Mouse (Mus musculus) forebrain, embryonic 14.5 days (tissue): ENCODE measurements around the gene Zcrb1. TPM values are rescaled to one million over a fixed set of nuclear protein-coding genes. Genes with fewer than 3 reads are reported as not detected.

Experiments
- ATAC-seq: fragments of 200-750 bp; cut with Nextera tagmentation; 2 replicates; pipeline ENCODE4 v1.8.0; 2017; ENCODE audit warnings: mild to moderate bottlenecking, moderate library complexity
- DNase-seq: peaks from one replicate; pipeline ENCODE4 v3.0.0-alpha.2; 2015; ENCODE audit warnings: low spot score
- H3K27ac ChIP-seq: fragments of 300-500 bp; sonication (generic); 2 replicates; pipeline ENCODE4 v1.5.1; 2014; ENCODE audit warnings: low read depth, mild to moderate bottlenecking, control low read depth, low read length, moderate library complexity
- H3K27me3 ChIP-seq: fragments of 300-500 bp; sonication (generic); replicated peaks from 2 replicates; pipeline ENCODE4 v1.6.1; 2014; ENCODE audit warnings: low read length, control low read depth, mixed read lengths; ENCODE audit not compliant: control insufficient read depth, insufficient read depth
- H3K36me3 ChIP-seq: fragments of 300-500 bp; sonication (generic); 2 replicates; pipeline ENCODE4 v1.6.1; 2014; ENCODE audit warnings: low read length, control low read depth; ENCODE audit not compliant: control insufficient read depth, insufficient read depth
- H3K4me1 ChIP-seq: fragments of 300-500 bp; sonication (generic); 2 replicates; pipeline ENCODE4 v1.6.1; 2014; ENCODE audit warnings: antibody characterized with exemption, low read length, control low read depth; ENCODE audit not compliant: control insufficient read depth, insufficient read depth
- H3K4me2 ChIP-seq: fragments of 300-500 bp; sonication (generic); 2 replicates; pipeline ENCODE4 v1.6.1; 2014; ENCODE audit warnings: mild to moderate bottlenecking, control low read depth, low read length
- H3K4me3 ChIP-seq: fragments of 300-500 bp; sonication (generic); 2 replicates; pipeline ENCODE4 v1.5.1; 2014; ENCODE audit warnings: low read depth, low read length, control low read depth
- H3K9ac ChIP-seq: fragments of 300-500 bp; sonication (generic); 2 replicates; pipeline ENCODE4 v1.6.1; 2014; ENCODE audit warnings: mild to moderate bottlenecking, low read length, control low read depth, moderate library complexity
- H3K9me3 ChIP-seq: fragments of 300-500 bp; sonication (generic); replicated peaks from 2 replicates; pipeline ENCODE4 v1.6.1; 2016; ENCODE audit warnings: low read length, control low read depth, mixed read lengths; ENCODE audit not compliant: control insufficient read depth
- WGBS: fragments of 180-500 bp; shearing (Covaris S2); extraction: QIAGEN DNeasy Blood & Tissue Kit; methylation state at CpG from one replicate; pipeline ENCODE4 v1.1.7; 2014; 5-methylcytosine and 5-hydroxymethylcytosine counted together
- polyA plus RNA-seq: library from polyadenylated mRNA; unstranded; fragments of >200 nt; fragmentation: Nextera tagmentation; extraction: Ambion mirVana; gene quantifications from 2 replicates; pipeline ENCODE4 v1.2.1, GENCODE M21; 2014

The Zcrb1 gene
- 141 and 144 TPM in 2 replicates for polyA plus RNA-seq

- ATAC-seq (peak; percentile 96), DNase-seq (peak; percentile 93)
- H3K9ac ChIP-seq = peak within 1 kb of the TSS; percentile 95
- H3K4me1 ChIP-seq = peaks cover 18% of the 10 kb centered on the region
- under 1% methylated on average over 87 of the region's 100 CpGs for WGBS
- peak within 1 kb of the TSS; percentile 78 for H3K4me2 ChIP-seq
- H3K27ac ChIP-seq = peak within 1 kb of the TSS; percentile 82
- H3K4me3 ChIP-seq = peak within 1 kb of the TSS; percentile 95
- H3K27me3 ChIP-seq = no peaks in the 10 kb centered on the region
- peaks cover 19% of the 10 kb centered on the region for H3K36me3 ChIP-seq
- H3K9me3 ChIP-seq = no peaks in the 10 kb centered on the region
Observed at GRCm38 (mm10) chr15:93397826-93398698, at the start of gene Zcrb1, which contains the start of gene Pphln1. Gene Zcrb1, minus strand, starts transcription at chr15:93398334. Gene Pphln1, plus strand, starts transcription at chr15:93398350.

- no peak for ATAC-seq
Observed at GRCm38 (mm10) chr15:93443676-93444075, 45.5 kb upstream of the Zcrb1 start.

GRCm38 (mm10) chr15:93442271-93442670, 44.1 kb upstream of the Zcrb1 start:
- 92% methylated on average over 4 of the region's 4 CpGs for WGBS
- peaks cover 33% of the 10 kb centered on the region for H3K36me3 ChIP-seq
- no peaks in the 10 kb centered on the region for H3K9me3 ChIP-seq
- no peaks in the 10 kb centered on the region for H3K27me3 ChIP-seq
- H3K9ac ChIP-seq = no peak overlapping the region
- H3K27ac ChIP-seq = no peak overlapping the region
- no peak overlapping the region for H3K4me3 ChIP-seq
- no peak for ATAC-seq
- no peak overlapping the region for H3K4me2 ChIP-seq
- no peak for DNase-seq
- no peaks in the 10 kb centered on the region for H3K4me1 ChIP-seq

More at GRCm38 (mm10) chr15:93443676-93444075, 45.5 kb upstream of the Zcrb1 start:
- H3K4me2 ChIP-seq = no peak overlapping the region
- no peaks in the 10 kb centered on the region for H3K4me1 ChIP-seq
- H3K27me3 ChIP-seq = no peaks in the 10 kb centered on the region
- no peak for DNase-seq
- H3K36me3 ChIP-seq = peaks cover 31% of the 10 kb centered on the region
- no peak overlapping the region for H3K4me3 ChIP-seq
- H3K9ac ChIP-seq = no peak overlapping the region
- WGBS = 88% methylated on average over 6 of the region's 6 CpGs
- H3K9me3 ChIP-seq = no peaks in the 10 kb centered on the region
- no peak overlapping the region for H3K27ac ChIP-seq

GRCm38 (mm10) chr15:93438663-93439062, 40.5 kb upstream of the Zcrb1 start:
- Histone ChIP-seq H3K9ac (no peak overlapping the region), H3K4me1 (no peaks in the 10 kb centered on the region), H3K9me3 (no peaks in the 10 kb centered on the region), H3K4me3 (no peak overlapping the region), H3K4me2 (no peak overlapping the region), H3K36me3 (peaks cover 29% of the 10 kb centered on the region), H3K27me3 (no peaks in the 10 kb centered on the region), H3K27ac (no peak overlapping the region)
- WGBS = 45% methylated on average over 5 of the region's 5 CpGs
- peak; percentile 81 for DNase-seq
- ATAC-seq = 0 out of 2 replicates have a peak, but pooled peaks have one; percentile 42

- Histone ChIP-seq H3K9ac (no peak overlapping the region), H3K27me3 (no peaks in the 10 kb centered on the region), H3K9me3 (no peaks in the 10 kb centered on the region), H3K4me2 (no peak overlapping the region), H3K27ac (no peak overlapping the region), H3K36me3 (peaks cover 7% of the 10 kb centered on the region; the same call in 1 of the 2 replicates), H3K4me1 (no peaks in the 10 kb centered on the region), H3K4me3 (no peak overlapping the region)
- ATAC-seq (no peak), DNase-seq (no peak)
- 93% methylated on average over 12 of the region's 12 CpGs for WGBS
Observed at GRCm38 (mm10) chr15:93435998-93436397, 37.9 kb upstream of the Zcrb1 start.

- no peak overlapping the region for H3K27ac ChIP-seq
Observed at GRCm38 (mm10) chr15:93433811-93434210, 35.7 kb upstream of the Zcrb1 start.

GRCm38 (mm10) chr15:93422537-93422936, 24.4 kb upstream of the Zcrb1 start:
- no peak for ATAC-seq
- 94% methylated on average over 1 of the region's 1 CpGs for WGBS

More at GRCm38 (mm10) chr15:93433811-93434210, 35.7 kb upstream of the Zcrb1 start:
- Histone ChIP-seq H3K36me3 (peaks cover 7% of the 10 kb centered on the region; the same call in 1 of the 2 replicates), H3K4me2 (no peak overlapping the region), H3K4me3 (no peak overlapping the region), H3K27me3 (no peaks in the 10 kb centered on the region), H3K9me3 (no peaks in the 10 kb centered on the region), H3K4me1 (no peaks in the 10 kb centered on the region), H3K9ac (no peak overlapping the region)
- 87% methylated on average over 11 of the region's 11 CpGs for WGBS
- ATAC-seq (no peak), DNase-seq (no peak)

DNA sequence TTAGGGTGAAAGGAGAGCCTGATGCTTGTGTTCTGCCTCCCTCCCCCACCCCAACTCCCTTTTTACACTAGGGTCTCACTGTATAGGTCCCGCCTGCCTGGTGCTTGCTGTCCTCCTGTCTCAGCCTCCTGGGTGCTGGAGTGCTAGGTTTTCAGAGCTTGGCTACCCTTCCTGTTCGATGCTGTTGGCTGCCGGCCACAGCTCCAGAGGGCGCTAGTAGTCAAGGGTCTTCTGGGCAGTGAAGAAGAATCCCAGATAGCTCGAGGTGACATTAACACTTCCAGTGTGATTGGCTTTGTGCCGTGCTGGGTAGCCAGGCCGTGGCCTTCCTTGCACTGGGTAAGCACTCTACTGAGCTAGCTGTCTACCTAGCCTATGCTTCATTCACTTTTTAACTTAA, 22.5 kb upstream of the Zcrb1 start:
- Histone ChIP-seq H3K9me3 (no peaks in the 10 kb centered on the region), H3K27me3 (no peaks in the 10 kb centered on the region), H3K4me2 (no peak overlapping the region), H3K4me1 (no peaks in the 10 kb centered on the region), H3K9ac (no peak overlapping the region), H3K27ac (no peak overlapping the region), H3K36me3 (peaks cover 27% of the 10 kb centered on the region), H3K4me3 (no peak overlapping the region)
- DNase-seq (no peak), ATAC-seq (no peak)
- 89% methylated on average over 7 of the region's 7 CpGs for WGBS

More at GRCm38 (mm10) chr15:93422537-93422936, 24.4 kb upstream of the Zcrb1 start:
- Histone ChIP-seq H3K27ac (no peak overlapping the region), H3K4me2 (no peak overlapping the region), H3K4me1 (no peaks in the 10 kb centered on the region), H3K9me3 (no peaks in the 10 kb centered on the region), H3K27me3 (no peaks in the 10 kb centered on the region), H3K4me3 (no peak overlapping the region), H3K9ac (no peak overlapping the region), H3K36me3 (peaks cover 27% of the 10 kb centered on the region)
- DNase-seq = no peak

DNA sequence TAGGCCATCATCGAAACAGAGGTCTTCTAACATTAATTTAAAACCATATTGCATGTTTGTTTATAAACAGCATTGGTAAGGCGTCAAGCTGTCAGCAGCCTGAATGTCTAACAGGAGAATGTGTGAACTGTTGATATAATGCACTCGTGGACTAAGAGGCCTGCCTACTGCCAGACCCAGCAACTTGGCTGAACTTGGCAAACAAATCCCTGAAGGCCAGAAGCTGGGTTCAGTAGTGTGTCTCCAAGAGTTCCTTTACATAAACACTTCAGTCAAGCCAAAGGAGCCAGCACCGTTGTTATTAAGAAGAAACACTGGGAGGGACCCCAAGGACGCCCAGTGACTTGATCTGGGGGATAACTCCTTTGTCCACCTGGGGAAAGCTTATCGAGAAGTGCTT, 18.2 kb upstream of the Zcrb1 start:
- H3K4me3 ChIP-seq = no peak overlapping the region
- no peak for DNase-seq
- H3K27ac ChIP-seq = no peak overlapping the region
- no peaks in the 10 kb centered on the region for H3K27me3 ChIP-seq
- no peaks in the 10 kb centered on the region for H3K9me3 ChIP-seq
- no peak overlapping the region for H3K9ac ChIP-seq
- ATAC-seq = no peak
- WGBS = 83% methylated on average over 6 of the region's 6 CpGs
- H3K36me3 ChIP-seq = peaks cover 23% of the 10 kb centered on the region
- no peak overlapping the region for H3K4me2 ChIP-seq
- no peaks in the 10 kb centered on the region for H3K4me1 ChIP-seq
